Mouse (Mus musculus): ENCODE data around the gene Slc38a3. TPM values are rescaled to one million over a fixed set of nuclear protein-coding genes. Genes with fewer than 3 reads are reported as not detected.

Gene Slc38a3
- not detected in 3 replicates for total RNA-seq (2017)

- no peak for ATAC-seq (replicated peaks; ENCODE audit: insufficient number of reproducible peaks, low FRiP score, low TSS enrichment, poor library complexity, severe bottlenecking)
Observed at GRCm38 (mm10) chr9:107669480-107669945, at the start of gene Slc38a3. TSS of gene Slc38a3 (minus strand) at chr9:107669530.

- ATAC-seq (replicated peaks; ENCODE audit: insufficient number of reproducible peaks, low FRiP score, low TSS enrichment, poor library complexity, severe bottlenecking): no peak; the same call in 1 of the 2 replicates
Observed at GRCm38 (mm10) chr9:107716951-107717350, 47.6 kb upstream of the Slc38a3 start.

- no peak for ATAC-seq (replicated peaks; ENCODE audit: insufficient number of reproducible peaks, low FRiP score, low TSS enrichment, poor library complexity, severe bottlenecking)
Observed at GRCm38 (mm10) chr9:107715632-107716031, 46.3 kb upstream of the Slc38a3 start.

GRCm38 (mm10) chr9:107714221-107714952 lies 45.1 kb upstream of the Slc38a3 start:
- ATAC-seq (replicated peaks; ENCODE audit: insufficient number of reproducible peaks, low FRiP score, low TSS enrichment, poor library complexity, severe bottlenecking): no peak

- ATAC-seq (replicated peaks; ENCODE audit: insufficient number of reproducible peaks, low FRiP score, low TSS enrichment, poor library complexity, severe bottlenecking): no peak
Observed at GRCm38 (mm10) chr9:107709697-107710483, 40.6 kb upstream of the Slc38a3 start, which contains the start of gene Sema3f. TSS of gene Sema3f (minus strand) at chr9:107710475.

GRCm38 (mm10) chr9:107709096-107709696 lies 39.9 kb upstream of the Slc38a3 start:
- no peak for ATAC-seq (replicated peaks; ENCODE audit: insufficient number of reproducible peaks, low FRiP score, low TSS enrichment, poor library complexity, severe bottlenecking)

- no peak for ATAC-seq (replicated peaks; ENCODE audit: insufficient number of reproducible peaks, low FRiP score, low TSS enrichment, poor library complexity, severe bottlenecking)
Observed at GRCm38 (mm10) chr9:107708439-107709095, 39.2 kb upstream of the Slc38a3 start.

- no peak for ATAC-seq (replicated peaks; ENCODE audit: insufficient number of reproducible peaks, low FRiP score, low TSS enrichment, poor library complexity, severe bottlenecking)
Observed at GRCm38 (mm10) chr9:107707701-107708438, 38.5 kb upstream of the Slc38a3 start.

GRCm38 (mm10) chr9:107706781-107707211 lies 37.5 kb upstream of the Slc38a3 start:
- ATAC-seq (replicated peaks; ENCODE audit: insufficient number of reproducible peaks, low FRiP score, low TSS enrichment, poor library complexity, severe bottlenecking): no peak

GRCm38 (mm10) chr9:107703337-107704122 lies 34.2 kb upstream of the Slc38a3 start:
- no peak for ATAC-seq (replicated peaks; ENCODE audit: insufficient number of reproducible peaks, low FRiP score, low TSS enrichment, poor library complexity, severe bottlenecking)

- ATAC-seq (replicated peaks; ENCODE audit: insufficient number of reproducible peaks, low FRiP score, low TSS enrichment, poor library complexity, severe bottlenecking): no peak
Observed at GRCm38 (mm10) chr9:107702606-107703185, 33.4 kb upstream of the Slc38a3 start.

GRCm38 (mm10) chr9:107701594-107701993 lies 32.3 kb upstream of the Slc38a3 start:
- no peak for ATAC-seq (replicated peaks; ENCODE audit: insufficient number of reproducible peaks, low FRiP score, low TSS enrichment, poor library complexity, severe bottlenecking)

- ATAC-seq (replicated peaks; ENCODE audit: insufficient number of reproducible peaks, low FRiP score, low TSS enrichment, poor library complexity, severe bottlenecking): no peak
Observed at GRCm38 (mm10) chr9:107700114-107700571, 30.8 kb upstream of the Slc38a3 start.

- ATAC-seq (replicated peaks; ENCODE audit: insufficient number of reproducible peaks, low FRiP score, low TSS enrichment, poor library complexity, severe bottlenecking): no peak
Observed at GRCm38 (mm10) chr9:107699376-107699980, 30.1 kb upstream of the Slc38a3 start.

GRCm38 (mm10) chr9:107698611-107699190 lies 29.4 kb upstream of the Slc38a3 start:
- ATAC-seq (replicated peaks; ENCODE audit: insufficient number of reproducible peaks, low FRiP score, low TSS enrichment, poor library complexity, severe bottlenecking): no peak

GRCm38 (mm10) chr9:107697811-107698521 lies 28.6 kb upstream of the Slc38a3 start:
- ATAC-seq (replicated peaks; ENCODE audit: insufficient number of reproducible peaks, low FRiP score, low TSS enrichment, poor library complexity, severe bottlenecking): no peak

Measured in monocyte, adult 5-6 weeks (primary cell).